Mouse (Mus musculus): ENCODE measurements at regions not wholly inside any gene's neighbourhood (a gene's known extent, or its start where the extent isn't known, plus 50 kb on each side); places are given as distances from the start of the nearest gene placed in this dataset.

DNA sequence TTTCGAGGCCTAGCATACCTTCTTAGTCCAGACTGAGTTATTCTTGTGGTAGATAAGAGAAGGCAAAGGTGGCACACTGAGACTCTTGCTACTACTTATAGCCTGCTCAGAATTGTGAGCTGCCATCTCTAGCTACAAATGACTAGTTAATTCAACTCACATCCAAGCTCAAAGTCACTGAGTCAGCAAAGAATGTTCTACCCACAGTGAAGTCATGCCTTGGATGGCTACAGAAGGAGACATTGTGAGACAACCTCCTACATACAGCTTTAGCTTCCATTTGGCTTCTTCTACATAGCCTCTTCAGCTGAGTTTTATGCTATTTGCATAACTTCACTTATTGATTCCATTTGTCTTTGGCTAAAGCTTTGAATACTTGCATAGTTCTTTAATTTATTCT lies 217.2 kb downstream of the Gm21750 start:
- TF ChIP-seq CTCF (IDR thresholded peaks at IDR 0.05; ENCODE audit: borderline replicate concordance, extremely low read depth, insufficient read depth, insufficient read length) (no peak), POLR2A (IDR thresholded peaks at IDR 0.05; ENCODE audit: borderline replicate concordance, extremely low read depth, insufficient read depth, insufficient read length, poor library complexity, severe bottlenecking) (no peak)
- no peak for DNase-seq (ENCODE audit: low read depth)

- TF ChIP-seq CTCF (IDR thresholded peaks at IDR 0.05; ENCODE audit: borderline replicate concordance, extremely low read depth, insufficient read depth, insufficient read length) (no peak), POLR2A (IDR thresholded peaks at IDR 0.05; ENCODE audit: borderline replicate concordance, extremely low read depth, insufficient read depth, insufficient read length, poor library complexity, severe bottlenecking) (no peak)
- no peak for DNase-seq (ENCODE audit: low read depth)
These were observed 217.9 kb downstream of the Gm21750 start for GRCm38 (mm10) chr14:73878866-73879419.

- DNase-seq (ENCODE audit: low read depth), result no peak
- TF ChIP-seq CTCF (IDR thresholded peaks at IDR 0.05; ENCODE audit: borderline replicate concordance, extremely low read depth, insufficient read depth, insufficient read length) (no peak), POLR2A (IDR thresholded peaks at IDR 0.05; ENCODE audit: borderline replicate concordance, extremely low read depth, insufficient read depth, insufficient read length, poor library complexity, severe bottlenecking) (no peak)
These were observed 230.4 kb downstream of the Gm21750 start for GRCm38 (mm10) chr14:73891451-73891850.

GRCm38 (mm10) chr14:73894844-73895243 lies 233.8 kb downstream of the Gm21750 start:
- DNase-seq (ENCODE audit: low read depth), result no peak
- no peak for TF ChIP-seq POLR2A (IDR thresholded peaks at IDR 0.05; ENCODE audit: borderline replicate concordance, extremely low read depth, insufficient read depth, insufficient read length, poor library complexity, severe bottlenecking)
- no peak for TF ChIP-seq CTCF (IDR thresholded peaks at IDR 0.05; ENCODE audit: borderline replicate concordance, extremely low read depth, insufficient read depth, insufficient read length)

DNA sequence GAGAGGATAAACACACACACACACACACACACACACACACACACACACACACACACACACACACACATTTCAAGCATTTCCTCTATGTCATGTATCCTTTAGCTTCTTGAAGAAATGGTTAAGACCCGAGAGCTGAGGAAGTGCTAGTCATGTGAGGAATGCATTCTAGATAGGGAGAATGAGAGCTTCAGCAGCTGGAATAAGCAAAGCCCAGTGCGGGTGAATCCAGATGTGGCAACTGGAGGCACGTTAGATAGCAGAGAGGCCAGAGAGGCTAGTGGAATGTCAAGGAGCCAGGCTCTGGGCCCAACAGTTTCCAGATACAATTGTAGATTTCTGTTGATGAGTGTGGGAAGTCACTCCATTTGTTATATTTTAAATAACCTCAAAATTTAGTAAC lies 234.2 kb downstream of the Gm21750 start:
- no peak for DNase-seq (ENCODE audit: low read depth)
- no peak for TF ChIP-seq POLR2A (IDR thresholded peaks at IDR 0.05; ENCODE audit: borderline replicate concordance, extremely low read depth, insufficient read depth, insufficient read length, poor library complexity, severe bottlenecking)
- no peak for TF ChIP-seq CTCF (IDR thresholded peaks at IDR 0.05; ENCODE audit: borderline replicate concordance, extremely low read depth, insufficient read depth, insufficient read length)

DNA sequence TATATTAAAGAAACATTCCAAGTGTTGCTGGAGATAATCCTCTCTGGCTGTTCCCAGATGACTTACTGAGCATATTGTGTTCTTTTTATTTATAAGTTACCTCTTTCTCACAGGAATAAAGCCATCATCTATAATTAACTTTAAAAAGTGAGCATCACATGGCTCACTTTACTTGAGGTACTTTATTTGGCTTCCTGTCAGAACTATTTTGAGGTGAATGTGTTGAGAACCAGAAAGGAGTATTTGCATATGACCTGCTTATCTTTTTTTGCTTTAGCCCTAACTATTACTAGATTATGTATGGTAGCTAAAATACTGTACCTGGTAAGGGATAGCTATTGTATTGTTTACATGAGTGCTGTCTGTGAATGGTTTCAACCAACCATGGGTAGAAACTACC lies 238.1 kb downstream of the Gm21750 start:
- no peak for DNase-seq (ENCODE audit: low read depth)
- TF ChIP-seq POLR2A (IDR thresholded peaks at IDR 0.05; ENCODE audit: borderline replicate concordance, extremely low read depth, insufficient read depth, insufficient read length, poor library complexity, severe bottlenecking), result no peak
- no peak for TF ChIP-seq CTCF (IDR thresholded peaks at IDR 0.05; ENCODE audit: borderline replicate concordance, extremely low read depth, insufficient read depth, insufficient read length)

DNA sequence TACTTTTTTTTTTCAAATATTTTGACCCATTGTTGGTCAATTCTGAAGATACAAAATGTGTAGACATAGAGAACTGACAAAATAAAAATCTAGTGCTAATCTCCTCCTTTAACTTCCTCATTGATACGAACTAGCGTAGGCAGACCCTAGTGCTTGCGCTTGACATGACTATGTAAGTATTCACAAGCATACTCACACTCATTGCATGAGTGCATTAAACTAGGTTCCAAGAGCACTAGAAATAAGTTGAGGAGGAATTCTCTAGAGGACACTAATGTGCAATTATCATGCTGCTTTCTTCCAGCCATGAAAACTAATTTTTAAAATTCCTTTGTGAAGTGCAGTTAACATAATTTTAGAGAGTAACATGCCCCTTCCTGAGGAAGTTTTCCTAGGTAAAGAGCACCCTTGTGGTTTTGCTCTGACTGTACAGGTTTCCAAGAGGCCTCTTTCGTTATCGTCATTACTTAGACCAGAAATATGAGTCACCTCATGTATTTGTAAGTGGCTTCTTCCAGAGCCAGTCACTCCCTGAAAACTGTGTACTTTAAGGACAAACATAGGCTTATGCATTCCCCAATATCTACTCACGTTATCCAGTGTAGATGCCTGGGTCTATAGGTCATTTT lies 241.2 kb downstream of the Gm21750 start:
- no peak for DNase-seq (ENCODE audit: low read depth)
- TF ChIP-seq CTCF (IDR thresholded peaks at IDR 0.05; ENCODE audit: borderline replicate concordance, extremely low read depth, insufficient read depth, insufficient read length) (no peak), POLR2A (IDR thresholded peaks at IDR 0.05; ENCODE audit: borderline replicate concordance, extremely low read depth, insufficient read depth, insufficient read length, poor library complexity, severe bottlenecking) (no peak)

DNA sequence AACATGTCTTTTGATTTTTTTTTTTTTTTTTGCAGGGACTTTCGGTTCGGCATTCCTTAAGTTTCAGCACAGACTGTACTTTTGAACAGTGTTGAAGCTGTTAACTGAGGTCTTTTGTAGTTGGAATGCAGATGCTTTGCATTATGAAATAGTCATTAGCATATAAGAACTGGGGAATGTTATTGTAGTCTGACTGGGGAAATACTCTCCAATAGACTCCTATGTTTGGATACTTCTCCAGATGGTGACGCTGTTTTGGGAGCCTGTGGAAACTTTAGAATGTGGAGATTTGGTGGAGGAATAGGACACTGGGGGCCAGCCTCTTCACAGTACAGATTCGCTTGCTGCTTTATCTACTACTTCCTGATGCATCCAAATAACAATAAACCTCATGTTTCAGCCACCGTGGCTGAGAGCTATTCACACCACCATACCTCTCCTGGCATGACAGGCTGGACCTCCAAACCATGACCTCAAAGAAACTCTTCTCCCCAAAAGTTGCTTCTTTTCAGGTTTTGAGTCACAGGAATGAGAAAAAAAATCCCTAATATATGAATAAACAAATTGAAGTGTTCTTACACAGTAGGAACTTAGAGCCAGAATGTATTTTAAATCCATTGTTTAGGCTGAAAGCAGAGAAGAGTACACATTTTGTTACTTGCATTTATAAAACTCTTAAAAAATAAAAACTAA lies 252.9 kb downstream of the Gm21750 start:
- DNase-seq (ENCODE audit: low read depth), result no peak
- no peak for TF ChIP-seq POLR2A (IDR thresholded peaks at IDR 0.05; ENCODE audit: borderline replicate concordance, extremely low read depth, insufficient read depth, insufficient read length, poor library complexity, severe bottlenecking)
- TF ChIP-seq CTCF (IDR thresholded peaks at IDR 0.05; ENCODE audit: borderline replicate concordance, extremely low read depth, insufficient read depth, insufficient read length), result no peak

- DNase-seq (ENCODE audit: low read depth), result no peak
- TF ChIP-seq POLR2A (IDR thresholded peaks at IDR 0.05; ENCODE audit: borderline replicate concordance, extremely low read depth, insufficient read depth, insufficient read length, poor library complexity, severe bottlenecking) (no peak), CTCF (IDR thresholded peaks at IDR 0.05; ENCODE audit: borderline replicate concordance, extremely low read depth, insufficient read depth, insufficient read length) (no peak)
These were observed 255.0 kb downstream of the Gm21750 start for GRCm38 (mm10) chr14:73915990-73916389.

- TF ChIP-seq CTCF (IDR thresholded peaks at IDR 0.05; ENCODE audit: borderline replicate concordance, extremely low read depth, insufficient read depth, insufficient read length), result no peak
- TF ChIP-seq POLR2A (IDR thresholded peaks at IDR 0.05; ENCODE audit: borderline replicate concordance, extremely low read depth, insufficient read depth, insufficient read length, poor library complexity, severe bottlenecking), result no peak
- DNase-seq (ENCODE audit: low read depth), result no peak
These were observed 270.1 kb downstream of the Gm21750 start for GRCm38 (mm10) chr14:73931095-73931494.

- TF ChIP-seq POLR2A (IDR thresholded peaks at IDR 0.05; ENCODE audit: borderline replicate concordance, extremely low read depth, insufficient read depth, insufficient read length, poor library complexity, severe bottlenecking) (no peak), CTCF (IDR thresholded peaks at IDR 0.05; ENCODE audit: borderline replicate concordance, extremely low read depth, insufficient read depth, insufficient read length) (no peak)
- no peak for DNase-seq (ENCODE audit: low read depth)
These were observed 286.3 kb downstream of the Gm21750 start for GRCm38 (mm10) chr14:73947316-73947715.

DNA sequence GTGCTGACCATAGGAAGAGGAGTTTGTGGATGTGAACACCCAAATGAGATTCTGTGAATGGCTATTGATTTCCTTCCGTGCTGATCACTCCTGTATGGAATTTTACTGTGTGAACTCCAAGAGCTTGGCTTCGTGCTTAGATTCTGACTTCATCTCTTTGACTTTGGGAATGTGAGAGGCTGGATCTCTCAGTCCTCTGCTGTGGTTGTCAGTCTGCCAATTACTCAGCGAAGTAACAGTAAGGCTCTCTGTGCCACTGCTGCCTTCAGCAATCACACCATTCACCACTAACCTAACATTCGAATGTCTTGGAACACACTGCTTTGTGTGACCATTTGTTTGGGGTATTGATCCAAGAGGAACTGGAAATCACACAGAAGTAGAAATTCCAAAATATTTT lies 291.5 kb downstream of the Gm21750 start:
- no peak for DNase-seq (ENCODE audit: low read depth)
- TF ChIP-seq POLR2A (IDR thresholded peaks at IDR 0.05; ENCODE audit: borderline replicate concordance, extremely low read depth, insufficient read depth, insufficient read length, poor library complexity, severe bottlenecking) (no peak), CTCF (IDR thresholded peaks at IDR 0.05; ENCODE audit: borderline replicate concordance, extremely low read depth, insufficient read depth, insufficient read length) (no peak)
